Mouse (Mus musculus): Measurements from ENCODE around the gene Ccdc117. TPM values are rescaled to one million over a fixed set of nuclear protein-coding genes. Genes with fewer than 3 reads are reported as not detected.

Gene Ccdc117
- total and polyA plus RNA-seq, 2 experiments from 2014 or later: 6.6 to 10.5 TPM

DNA sequence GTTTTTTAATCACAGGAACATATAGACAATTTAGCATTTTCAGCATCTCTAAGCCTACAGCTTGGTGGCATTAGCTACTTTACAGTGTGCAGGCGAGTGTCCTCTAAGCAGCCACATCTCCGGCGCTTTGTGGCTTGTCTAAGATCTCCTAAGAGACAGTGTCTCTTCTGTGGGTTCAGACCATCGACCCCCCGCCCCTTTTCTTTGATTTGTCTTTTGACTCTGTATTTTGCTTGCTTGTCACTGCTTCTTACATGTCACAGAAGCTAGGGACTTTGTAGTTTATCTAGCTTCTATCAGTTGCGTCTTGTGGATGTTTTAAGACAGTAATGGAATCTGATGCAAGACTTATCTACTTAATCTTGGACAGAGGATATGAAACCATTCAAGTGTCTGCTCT lies 24.6 kb downstream of the Ccdc117 start:
- no peaks in the 10 kb centered on the region for H3K36me3 ChIP-seq (ENCODE audit: insufficient read depth, low read length)
- no peak for ATAC-seq
- H3K27ac ChIP-seq: no peak overlapping the region
- no peak overlapping the region for H3K4me2 ChIP-seq (ENCODE audit: low read depth, low read length)
- no peak for DNase-seq (ENCODE audit: low spot score)
- peaks cover 4% of the 10 kb centered on the region for H3K4me1 ChIP-seq (ENCODE audit: insufficient read depth, low read length)
- no peaks in the 10 kb centered on the region for H3K9me3 ChIP-seq (ENCODE audit: low read length)
- no peak for TF ChIP-seq CTCF (IDR thresholded peaks at IDR 0.05; ENCODE audit: low read depth)
- H3K9ac ChIP-seq (replicated peaks; ENCODE audit: low read length): no peak overlapping the region
- WGBS: 86% methylated on average over 6 of the region's 6 CpGs
- H3K4me3 ChIP-seq (ENCODE audit: low read length): no peak overlapping the region
- H3K27me3 ChIP-seq (ENCODE audit: insufficient read depth, low read length): no peaks in the 10 kb centered on the region

DNA sequence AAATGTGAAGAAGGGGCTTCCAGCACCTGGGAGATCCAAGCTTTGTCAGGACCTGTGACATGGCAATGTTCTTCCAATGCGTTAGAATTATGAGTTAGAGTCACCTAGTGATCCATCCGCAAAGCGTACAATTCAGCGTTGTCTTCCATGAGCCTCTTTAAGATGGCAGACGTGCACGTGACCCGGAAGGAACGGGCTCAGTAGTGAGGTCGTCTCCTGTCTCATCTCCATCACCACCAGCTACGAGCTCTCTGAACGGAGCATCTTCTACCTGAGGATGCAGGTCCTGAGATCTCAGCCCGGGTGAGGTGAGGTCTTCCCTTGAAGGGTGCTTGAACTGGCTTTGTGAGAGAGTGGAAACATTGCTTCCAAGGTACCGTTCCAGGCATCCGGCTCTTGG lies 25.4 kb downstream of the Ccdc117 start:
- ATAC-seq: no peak

DNA sequence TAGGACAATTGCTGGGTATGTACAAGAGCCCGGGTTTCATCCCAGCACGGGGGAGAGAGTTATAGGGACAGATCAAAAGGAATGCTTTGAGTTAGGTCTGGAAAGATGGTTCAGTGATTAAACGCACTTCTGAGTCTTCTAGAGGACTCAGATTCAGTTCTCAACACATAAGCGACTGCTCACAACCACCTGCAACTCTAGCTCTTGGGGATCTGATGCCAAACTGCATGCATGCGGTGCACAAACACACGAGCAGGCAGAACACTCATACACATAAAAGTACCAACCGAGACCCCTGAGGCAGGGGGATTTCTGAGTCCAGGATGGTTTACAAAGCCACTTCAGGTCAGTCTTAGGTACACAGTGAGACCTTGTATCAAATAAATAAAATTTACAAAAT lies 25.8 kb downstream of the Ccdc117 start:
- Histone ChIP-seq H3K36me3 (ENCODE audit: insufficient read depth, low read length) (no peaks in the 10 kb centered on the region), H3K27me3 (ENCODE audit: insufficient read depth, low read length) (no peaks in the 10 kb centered on the region), H3K9me3 (ENCODE audit: low read length) (no peaks in the 10 kb centered on the region), H3K4me2 (ENCODE audit: low read depth, low read length) (no peak overlapping the region), H3K4me3 (ENCODE audit: low read length) (no peak overlapping the region), H3K27ac (no peak overlapping the region), H3K9ac (replicated peaks; ENCODE audit: low read length) (no peak overlapping the region), H3K4me1 (ENCODE audit: insufficient read depth, low read length) (no peaks in the 10 kb centered on the region)
- 78% methylated on average over 7 of the region's 7 CpGs for WGBS
- ATAC-seq (no peak), DNase-seq (ENCODE audit: low spot score) (no peak)
- no peak for TF ChIP-seq CTCF (IDR thresholded peaks at IDR 0.05; ENCODE audit: low read depth)

More for the DNA sequence above, 25.4 kb downstream of the Ccdc117 start:
- no peak overlapping the region for H3K4me3 ChIP-seq (ENCODE audit: low read length)
- no peak overlapping the region for H3K9ac ChIP-seq (replicated peaks; ENCODE audit: low read length)
- H3K27ac ChIP-seq: no peak overlapping the region
- no peak for TF ChIP-seq CTCF (IDR thresholded peaks at IDR 0.05; ENCODE audit: low read depth)
- H3K4me2 ChIP-seq (ENCODE audit: low read depth, low read length): no peak overlapping the region
- WGBS: 90% methylated on average over 14 of the region's 14 CpGs
- H3K36me3 ChIP-seq (ENCODE audit: insufficient read depth, low read length): no peaks in the 10 kb centered on the region
- DNase-seq (ENCODE audit: low spot score): no peak
- H3K4me1 ChIP-seq (ENCODE audit: insufficient read depth, low read length): no peaks in the 10 kb centered on the region
- H3K9me3 ChIP-seq (ENCODE audit: low read length): no peaks in the 10 kb centered on the region
- H3K27me3 ChIP-seq (ENCODE audit: insufficient read depth, low read length): no peaks in the 10 kb centered on the region

DNA sequence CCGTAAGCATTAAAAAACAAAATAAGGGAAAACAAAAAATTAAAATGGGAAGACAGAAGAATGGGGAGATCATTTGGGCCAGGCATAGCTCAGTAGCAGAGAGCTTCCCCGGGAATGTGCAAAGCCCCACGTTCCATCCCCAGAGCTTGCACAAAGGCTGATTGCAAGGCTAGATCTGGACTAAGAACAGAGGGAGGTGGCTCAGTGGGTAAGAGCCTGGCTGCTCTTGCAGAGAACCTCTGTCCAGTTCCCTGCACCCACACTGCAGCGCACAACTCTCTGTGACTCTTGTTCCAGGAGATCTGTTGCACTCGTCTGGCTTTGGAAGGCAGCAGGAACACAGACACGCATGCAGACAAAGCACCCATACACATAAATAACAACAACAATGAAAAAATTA lies 26.3 kb downstream of the Ccdc117 start:
- Histone ChIP-seq H3K4me1 (ENCODE audit: insufficient read depth, low read length) (no peaks in the 10 kb centered on the region), H3K27me3 (ENCODE audit: insufficient read depth, low read length) (no peaks in the 10 kb centered on the region), H3K9me3 (ENCODE audit: low read length) (no peaks in the 10 kb centered on the region), H3K4me3 (ENCODE audit: low read length) (no peak overlapping the region), H3K27ac (no peak overlapping the region), H3K9ac (replicated peaks; ENCODE audit: low read length) (no peak overlapping the region), H3K36me3 (ENCODE audit: insufficient read depth, low read length) (no peaks in the 10 kb centered on the region), H3K4me2 (ENCODE audit: low read depth, low read length) (no peak overlapping the region)
- WGBS: 81% methylated on average over 6 of the region's 6 CpGs
- DNase-seq (ENCODE audit: low spot score) (no peak), ATAC-seq (no peak)
- TF ChIP-seq CTCF (IDR thresholded peaks at IDR 0.05; ENCODE audit: low read depth): no peak

DNA sequence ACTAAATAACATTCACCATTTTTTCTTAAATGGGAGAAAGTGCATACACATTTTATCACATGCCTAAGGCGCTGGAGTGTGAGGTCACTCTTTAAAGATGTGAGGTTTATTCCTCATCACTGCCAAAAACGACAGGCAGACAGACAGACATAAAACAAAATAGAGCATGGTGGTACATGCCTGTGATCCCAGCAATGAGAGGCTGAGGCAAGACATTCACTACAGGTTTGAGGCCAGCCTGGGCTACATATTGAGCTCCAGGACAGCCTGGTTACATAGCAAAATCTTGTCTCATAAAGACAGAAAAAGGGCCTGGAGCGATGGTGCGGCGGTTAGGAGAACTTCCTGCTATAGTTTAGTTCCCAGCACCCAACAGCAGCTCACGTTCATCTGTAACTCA lies 26.8 kb downstream of the Ccdc117 start:
- no peaks in the 10 kb centered on the region for H3K27me3 ChIP-seq (ENCODE audit: insufficient read depth, low read length)
- no peaks in the 10 kb centered on the region for H3K9me3 ChIP-seq (ENCODE audit: low read length)
- DNase-seq (ENCODE audit: low spot score): no peak
- H3K9ac ChIP-seq (replicated peaks; ENCODE audit: low read length): no peak overlapping the region
- no peak overlapping the region for H3K4me3 ChIP-seq (ENCODE audit: low read length)
- TF ChIP-seq CTCF (IDR thresholded peaks at IDR 0.05; ENCODE audit: low read depth): no peak
- no peak overlapping the region for H3K27ac ChIP-seq
- no peak overlapping the region for H3K4me2 ChIP-seq (ENCODE audit: low read depth, low read length)
- H3K4me1 ChIP-seq (ENCODE audit: insufficient read depth, low read length): no peaks in the 10 kb centered on the region
- H3K36me3 ChIP-seq (ENCODE audit: insufficient read depth, low read length): no peaks in the 10 kb centered on the region
- no peak for ATAC-seq
- WGBS: 84% methylated on average over 6 of the region's 6 CpGs

DNA sequence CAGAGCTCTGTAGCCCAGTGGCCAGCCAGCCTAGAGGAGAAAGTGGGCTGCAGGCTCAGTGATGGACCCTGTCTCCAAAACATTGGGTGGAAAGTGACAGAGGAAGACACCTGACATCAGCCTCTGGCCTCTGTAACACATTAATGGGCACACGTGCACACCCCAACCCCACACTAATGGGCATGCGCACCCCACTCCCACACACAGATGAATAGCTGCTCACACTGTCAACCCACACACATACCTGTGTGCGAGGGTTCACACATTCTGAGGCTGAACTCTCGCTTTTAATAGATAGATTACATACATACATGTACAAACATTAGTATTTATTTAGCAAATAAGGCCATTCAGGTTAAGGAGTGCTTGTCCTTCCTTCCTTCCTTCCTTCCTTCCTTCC lies 27.9 kb downstream of the Ccdc117 start:
- H3K27ac ChIP-seq: no peak overlapping the region
- no peak for DNase-seq (ENCODE audit: low spot score)
- H3K9ac ChIP-seq (replicated peaks; ENCODE audit: low read length): no peak overlapping the region
- TF ChIP-seq CTCF (IDR thresholded peaks at IDR 0.05; ENCODE audit: low read depth): no peak
- no peaks in the 10 kb centered on the region for H3K27me3 ChIP-seq (ENCODE audit: insufficient read depth, low read length)
- H3K4me3 ChIP-seq (ENCODE audit: low read length): no peak overlapping the region
- H3K36me3 ChIP-seq (ENCODE audit: insufficient read depth, low read length): no peaks in the 10 kb centered on the region
- no peak for ATAC-seq
- H3K9me3 ChIP-seq (ENCODE audit: low read length): no peaks in the 10 kb centered on the region
- 85% methylated on average over 4 of the region's 4 CpGs for WGBS
- peaks cover 4% of the 10 kb centered on the region; the same call in 1 of the 2 replicates for H3K4me1 ChIP-seq (ENCODE audit: insufficient read depth, low read length)
- no peak overlapping the region for H3K4me2 ChIP-seq (ENCODE audit: low read depth, low read length)

DNA sequence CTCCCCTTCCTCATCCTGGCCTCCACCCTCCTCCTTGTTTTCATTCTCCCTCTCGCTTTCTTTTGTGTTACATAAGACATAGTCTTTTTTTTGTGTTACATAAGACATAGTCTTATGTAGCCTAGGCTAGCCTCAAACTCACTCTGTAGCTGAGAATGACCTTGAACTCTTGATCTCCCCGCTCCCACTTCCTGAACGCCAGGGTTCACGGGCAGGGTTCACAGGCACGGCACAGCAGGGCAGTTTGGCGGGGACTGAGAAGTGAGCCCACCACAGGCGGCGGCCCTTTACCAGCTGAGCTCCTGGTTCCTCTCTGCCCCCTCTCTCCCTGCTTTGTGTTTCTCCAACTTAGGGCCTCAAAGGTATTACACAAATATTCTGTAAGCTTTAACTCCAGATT lies 29.0 kb downstream of the Ccdc117 start:
- 82% methylated on average over 8 of the region's 8 CpGs for WGBS
- H3K27me3 ChIP-seq (ENCODE audit: insufficient read depth, low read length): no peaks in the 10 kb centered on the region

More for the DNA sequence above, 29.0 kb downstream of the Ccdc117 start:
- ATAC-seq (no peak), DNase-seq (ENCODE audit: low spot score) (no peak)
- H3K9me3 ChIP-seq (ENCODE audit: low read length): no peaks in the 10 kb centered on the region
- H3K4me3 ChIP-seq (ENCODE audit: low read length): no peak overlapping the region
- H3K4me1 ChIP-seq (ENCODE audit: insufficient read depth, low read length): peaks cover 4% of the 10 kb centered on the region; the same call in 1 of the 2 replicates
- TF ChIP-seq CTCF (IDR thresholded peaks at IDR 0.05; ENCODE audit: low read depth): no peak
- no peaks in the 10 kb centered on the region for H3K36me3 ChIP-seq (ENCODE audit: insufficient read depth, low read length)
- no peak overlapping the region for H3K27ac ChIP-seq
- no peak overlapping the region for H3K9ac ChIP-seq (replicated peaks; ENCODE audit: low read length)
- H3K4me2 ChIP-seq (ENCODE audit: low read depth, low read length): no peak overlapping the region
